Mouse (Mus musculus) stomach, embryonic 16.5 days (tissue): ENCODE measurements around the gene Dexi. TPM values are rescaled to one million over a fixed set of nuclear protein-coding genes. Genes with fewer than 3 reads are reported as not detected.

Experiments used
- ATAC-seq: fragments of 200-750 bp; cut with Nextera tagmentation; 2 replicates; pipeline ENCODE4 v1.8.0; 2017; ENCODE audit warnings: moderate number of reproducible peaks, moderate TSS enrichment; ENCODE audit not compliant: insufficient read depth, low FRiP score
- H3K27ac ChIP-seq: fragments of 300-500 bp; sonication (generic); 2 replicates; pipeline ENCODE4 v1.5.1; 2014; ENCODE audit warnings: low read length
- H3K27me3 ChIP-seq: fragments of 300-500 bp; sonication (generic); 2 replicates; pipeline ENCODE4 v1.6.1; 2014; ENCODE audit warnings: low read length, control low read depth, mixed read lengths; ENCODE audit not compliant: control insufficient read depth, insufficient read depth
- H3K36me3 ChIP-seq: fragments of 300-500 bp; sonication (generic); 2 replicates; pipeline ENCODE4 v1.6.1; 2014; ENCODE audit warnings: low read length; ENCODE audit not compliant: control insufficient read depth, insufficient read depth
- H3K4me1 ChIP-seq: fragments of 300-500 bp; sonication (generic); 2 replicates; pipeline ENCODE4 v1.6.1; 2014; ENCODE audit warnings: low read length, control low read depth, mixed read lengths; ENCODE audit not compliant: control insufficient read depth, insufficient read depth
- H3K4me2 ChIP-seq: fragments of 300-500 bp; sonication (generic); 2 replicates; pipeline ENCODE4 v1.6.1; 2014; ENCODE audit warnings: low read depth, low read length, mixed read lengths
- H3K4me3 ChIP-seq: fragments of 300-500 bp; sonication (generic); replicated peaks from 2 replicates; pipeline ENCODE4 v1.5.1; 2014; ENCODE audit warnings: mild to moderate bottlenecking, low read length
- H3K9ac ChIP-seq: fragments of 300-500 bp; sonication (generic); 2 replicates; pipeline ENCODE4 v1.6.1; 2014; ENCODE audit warnings: low read length
- H3K9me3 ChIP-seq: fragments of 300-500 bp; sonication (generic); replicated peaks from 2 replicates; pipeline ENCODE4 v1.6.1; 2016; ENCODE audit warnings: low read length, control low read depth; ENCODE audit not compliant: control insufficient read depth
- WGBS: fragments of 180-500 bp; shearing (Covaris S2); extraction: QIAGEN DNeasy Blood & Tissue Kit; methylation state at CpG from one replicate; pipeline ENCODE4 v1.1.7; 2014; 5-methylcytosine and 5-hydroxymethylcytosine counted together
- polyA plus RNA-seq: library from polyadenylated mRNA; unstranded; fragments of >200 nt; fragmentation: Nextera tagmentation; extraction: Ambion mirVana; gene quantifications from 2 replicates; pipeline ENCODE4 v1.2.1, GENCODE M21; 2015

The Dexi gene
- polyA plus RNA-seq, 1 experiment from 2014 or later = 5.0 TPM

GRCm38 (mm10) chr16:10515953-10516572 lies 26.8 kb downstream of the Dexi start:
- 85% methylated on average over 12 of the region's 12 CpGs for WGBS
- no peaks in the 10 kb centered on the region for H3K36me3 ChIP-seq
- H3K9me3 ChIP-seq = no peaks in the 10 kb centered on the region
- no peak overlapping the region for H3K4me3 ChIP-seq
- H3K27me3 ChIP-seq = no peaks in the 10 kb centered on the region
- no peak overlapping the region for H3K9ac ChIP-seq
- H3K4me1 ChIP-seq = no peaks in the 10 kb centered on the region
- no peak overlapping the region for H3K27ac ChIP-seq
- H3K4me2 ChIP-seq = no peak overlapping the region
- no peak for ATAC-seq

DNA sequence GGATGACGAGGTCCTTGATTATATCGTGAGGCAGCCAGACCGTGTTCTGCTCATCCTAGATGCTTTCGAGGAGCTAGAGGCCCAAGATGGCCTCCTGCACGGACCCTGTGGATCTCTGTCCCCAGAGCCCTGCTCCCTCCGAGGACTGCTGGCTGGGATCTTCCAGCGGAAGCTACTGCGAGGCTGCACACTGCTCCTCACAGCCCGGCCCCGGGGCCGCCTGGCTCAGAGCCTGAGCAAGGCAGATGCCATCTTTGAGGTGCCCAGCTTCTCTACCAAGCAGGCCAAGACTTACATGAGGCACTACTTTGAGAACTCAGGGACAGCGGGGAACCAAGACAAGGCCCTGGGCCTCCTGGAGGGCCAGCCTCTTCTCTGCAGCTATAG lies 31.7 kb downstream of the Dexi start:
- H3K27ac ChIP-seq = no peak overlapping the region
- H3K4me1 ChIP-seq = no peaks in the 10 kb centered on the region
- H3K9me3 ChIP-seq = no peaks in the 10 kb centered on the region
- 81% methylated on average over 12 of the region's 12 CpGs for WGBS
- H3K4me3 ChIP-seq = no peak overlapping the region
- no peak for ATAC-seq
- no peak overlapping the region for H3K9ac ChIP-seq
- H3K27me3 ChIP-seq = no peaks in the 10 kb centered on the region
- H3K4me2 ChIP-seq = no peak overlapping the region
- H3K36me3 ChIP-seq = no peaks in the 10 kb centered on the region

GRCm38 (mm10) chr16:10510477-10511133 lies 32.2 kb downstream of the Dexi start:
- no peak overlapping the region for H3K4me3 ChIP-seq
- no peak for ATAC-seq
- H3K4me2 ChIP-seq = no peak overlapping the region
- no peak overlapping the region for H3K27ac ChIP-seq
- no peaks in the 10 kb centered on the region for H3K27me3 ChIP-seq
- no peaks in the 10 kb centered on the region for H3K4me1 ChIP-seq
- H3K36me3 ChIP-seq = no peaks in the 10 kb centered on the region
- H3K9ac ChIP-seq = no peak overlapping the region
- no peaks in the 10 kb centered on the region for H3K9me3 ChIP-seq
- 52% methylated on average over 14 of the region's 14 CpGs for WGBS

DNA sequence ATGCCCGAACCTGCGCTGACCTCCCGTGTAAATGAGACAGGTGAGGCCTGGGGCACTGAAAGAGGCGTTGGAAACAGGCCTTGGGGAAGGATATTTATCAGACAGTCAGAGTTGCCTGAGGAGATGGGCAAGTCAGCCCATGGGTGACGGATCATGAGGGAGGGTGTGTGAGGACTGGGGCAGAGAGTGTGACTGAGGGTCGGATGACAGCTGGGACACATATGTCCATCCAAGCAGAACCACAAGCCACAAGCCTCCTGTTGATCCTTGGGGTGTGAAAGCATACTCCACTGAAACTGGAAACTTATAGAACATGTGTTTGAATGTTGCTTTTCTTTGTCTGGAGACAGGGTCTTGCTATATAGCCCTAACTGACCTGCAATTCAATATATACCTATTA lies 34.2 kb downstream of the Dexi start:
- no peak overlapping the region for H3K27ac ChIP-seq
- H3K36me3 ChIP-seq = no peaks in the 10 kb centered on the region
- no peak overlapping the region for H3K4me2 ChIP-seq
- ATAC-seq = no peak
- no peak overlapping the region for H3K4me3 ChIP-seq
- H3K4me1 ChIP-seq = no peaks in the 10 kb centered on the region
- WGBS = 53% methylated on average over 6 of the region's 6 CpGs
- no peak overlapping the region for H3K9ac ChIP-seq
- H3K27me3 ChIP-seq = no peaks in the 10 kb centered on the region
- H3K9me3 ChIP-seq = no peaks in the 10 kb centered on the region

GRCm38 (mm10) chr16:10507445-10507844 lies 35.4 kb downstream of the Dexi start:
- H3K4me2 ChIP-seq = no peak overlapping the region
- no peak overlapping the region for H3K27ac ChIP-seq
- H3K27me3 ChIP-seq = no peaks in the 10 kb centered on the region
- H3K9ac ChIP-seq = no peak overlapping the region
- no peak for ATAC-seq
- WGBS = 66% methylated on average over 4 of the region's 4 CpGs
- no peaks in the 10 kb centered on the region for H3K36me3 ChIP-seq
- no peaks in the 10 kb centered on the region for H3K4me1 ChIP-seq
- no peak overlapping the region for H3K4me3 ChIP-seq
- H3K9me3 ChIP-seq = no peaks in the 10 kb centered on the region

DNA sequence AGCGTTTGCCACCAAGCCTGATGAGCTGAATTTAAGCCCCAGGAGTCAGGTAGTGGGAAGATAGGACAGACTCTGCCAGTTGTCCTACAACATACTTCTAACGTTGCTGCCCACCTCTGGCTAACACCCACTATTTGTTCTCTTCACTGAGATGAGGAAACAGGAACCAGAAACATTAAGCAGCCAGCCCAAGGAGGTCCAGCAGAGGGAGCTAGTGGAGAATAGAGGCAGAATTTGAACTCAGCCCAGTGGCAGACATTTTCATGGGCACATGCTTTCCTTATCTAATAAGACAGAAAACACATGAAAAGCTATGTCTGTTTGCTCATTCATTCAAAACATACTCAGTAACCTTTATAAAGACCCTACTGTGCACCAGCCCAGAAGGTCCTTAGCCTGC lies 39.8 kb downstream of the Dexi start:
- H3K9ac ChIP-seq = no peak overlapping the region
- no peaks in the 10 kb centered on the region for H3K4me1 ChIP-seq
- ATAC-seq = no peak
- no peak overlapping the region for H3K4me3 ChIP-seq
- no peaks in the 10 kb centered on the region for H3K9me3 ChIP-seq
- no peaks in the 10 kb centered on the region for H3K27me3 ChIP-seq
- no peak overlapping the region for H3K4me2 ChIP-seq
- H3K36me3 ChIP-seq = no peaks in the 10 kb centered on the region
- no peak overlapping the region for H3K27ac ChIP-seq
- WGBS = 62% methylated on average over 2 of the region's 2 CpGs

DNA sequence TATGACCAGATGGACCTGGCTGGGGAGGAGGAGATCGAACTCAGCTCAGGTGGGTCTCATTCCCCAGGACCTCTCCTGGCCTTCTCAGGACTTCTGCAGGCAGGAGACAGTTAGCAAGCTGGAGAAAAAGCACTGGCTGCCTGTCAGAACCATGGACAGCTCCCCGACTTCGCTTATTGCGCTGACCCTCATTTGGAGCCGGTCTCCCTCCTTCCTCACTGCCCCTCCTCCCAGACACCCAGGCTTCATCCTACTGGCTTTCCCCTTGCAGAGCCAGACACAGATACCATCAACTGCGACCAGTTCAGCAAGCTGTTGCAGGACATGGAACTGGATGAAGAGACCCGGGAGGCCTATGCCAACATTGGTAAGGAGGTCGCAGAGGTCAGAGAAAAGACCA lies 41.0 kb downstream of the Dexi start:
- 12% methylated on average over 8 of the region's 8 CpGs for WGBS
- Histone ChIP-seq H3K27me3 (no peaks in the 10 kb centered on the region), H3K9ac (no peak overlapping the region), H3K4me3 (no peak overlapping the region), H3K9me3 (no peaks in the 10 kb centered on the region), H3K27ac (no peak overlapping the region), H3K4me1 (no peaks in the 10 kb centered on the region), H3K36me3 (no peaks in the 10 kb centered on the region), H3K4me2 (no peak overlapping the region)
- no peak; the same call in 1 of the 2 replicates for ATAC-seq

DNA sequence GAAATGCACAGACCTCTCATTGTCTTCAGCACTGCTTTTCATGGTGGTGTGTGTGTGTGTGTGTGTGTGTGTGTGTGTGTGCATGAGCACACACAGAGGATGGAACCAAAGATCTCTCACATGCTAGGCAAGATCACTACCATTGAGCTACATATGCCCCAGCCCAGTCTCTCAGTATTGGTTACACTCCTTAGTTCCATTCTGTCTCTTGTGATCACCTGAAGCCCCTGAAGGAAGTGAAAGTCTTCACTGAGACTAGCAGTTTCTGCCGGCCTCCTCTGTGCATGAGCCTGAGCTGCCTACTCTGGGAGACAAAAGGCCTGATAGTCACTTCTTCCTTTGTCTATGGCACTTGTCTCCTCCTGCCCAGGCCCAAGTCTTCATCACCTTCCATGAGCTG lies 43.7 kb downstream of the Dexi start:
- no peak overlapping the region for H3K27ac ChIP-seq
- no peaks in the 10 kb centered on the region for H3K4me1 ChIP-seq
- H3K4me2 ChIP-seq = no peak overlapping the region
- H3K27me3 ChIP-seq = no peaks in the 10 kb centered on the region
- no peak overlapping the region for H3K9ac ChIP-seq
- WGBS = 52% methylated on average over 1 of the region's 1 CpGs
- H3K9me3 ChIP-seq = no peaks in the 10 kb centered on the region
- no peak for ATAC-seq
- H3K4me3 ChIP-seq = no peak overlapping the region
- H3K36me3 ChIP-seq = no peaks in the 10 kb centered on the region

DNA sequence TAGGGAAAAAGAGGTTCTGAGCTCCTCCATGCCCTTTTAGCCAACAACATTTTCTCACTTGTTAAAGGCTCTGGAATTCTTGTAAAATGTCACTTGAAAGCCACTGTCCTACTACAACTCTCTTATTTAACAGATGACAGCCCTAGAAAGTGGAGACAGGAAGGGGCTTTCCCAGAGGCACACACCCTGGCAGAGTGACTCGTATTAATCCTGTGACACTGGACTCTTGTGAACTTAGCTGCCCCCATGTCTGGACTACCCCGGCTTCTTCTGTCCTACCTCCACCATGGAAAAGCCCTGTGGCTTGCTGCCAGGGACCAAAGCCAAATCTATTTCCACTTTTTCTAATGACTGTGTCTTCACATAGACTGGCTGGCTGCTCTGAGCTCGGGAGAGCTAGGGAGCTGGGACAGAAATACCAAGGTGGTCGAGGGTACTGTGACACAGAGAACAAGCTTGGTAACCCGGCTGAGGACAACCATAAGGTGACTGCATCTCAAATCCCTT lies 44.7 kb downstream of the Dexi start:
- Histone ChIP-seq H3K9ac (no peak overlapping the region), H3K9me3 (no peaks in the 10 kb centered on the region), H3K27me3 (no peaks in the 10 kb centered on the region), H3K36me3 (no peaks in the 10 kb centered on the region), H3K4me2 (no peak overlapping the region), H3K4me1 (no peaks in the 10 kb centered on the region), H3K27ac (no peak overlapping the region), H3K4me3 (no peak overlapping the region)
- no peak for ATAC-seq
- WGBS = 66% methylated on average over 5 of the region's 5 CpGs
